Mouse (Mus musculus) midbrain, postnatal 0 days (tissue): ENCODE measurements at regions not wholly inside any gene's neighbourhood (a gene's known extent, or its start where the extent isn't known, plus 50 kb on each side); places are given as distances from the start of the nearest gene placed in this dataset.

Experiments used
- ATAC-seq: fragments of 200-750 bp; cut with Nextera tagmentation; 2 replicates; pipeline ENCODE4 v1.8.0; 2017; ENCODE audit warnings: moderate number of reproducible peaks, mild to moderate bottlenecking, moderate TSS enrichment, moderate library complexity; ENCODE audit not compliant: low FRiP score
- DNase-seq: peaks from one replicate; pipeline ENCODE4 v3.0.0-alpha.2; 2015; ENCODE audit warnings: low spot score
- H3K27ac ChIP-seq: fragments of 300-500 bp; sonication (generic); 2 replicates; pipeline ENCODE4 v1.5.1; 2014; ENCODE audit warnings: low read depth, mild to moderate bottlenecking, low read length, mixed read lengths
- H3K27me3 ChIP-seq: fragments of 300-500 bp; sonication (generic); 2 replicates; pipeline ENCODE4 v1.6.1; 2014; ENCODE audit warnings: low read length, control low read depth, mixed read lengths; ENCODE audit not compliant: insufficient read depth
- H3K36me3 ChIP-seq: fragments of 300-500 bp; sonication (generic); 2 replicates; pipeline ENCODE4 v1.6.1; 2014; ENCODE audit warnings: low read length, control low read depth, mixed read lengths; ENCODE audit not compliant: insufficient read depth
- H3K4me1 ChIP-seq: fragments of 300-500 bp; sonication (generic); 2 replicates; pipeline ENCODE4 v1.6.1; 2014; ENCODE audit warnings: mild to moderate bottlenecking, control low read depth, antibody characterized with exemption, low read length, mixed read lengths; ENCODE audit not compliant: insufficient read depth
- H3K4me2 ChIP-seq: fragments of 300-500 bp; sonication (generic); 2 replicates; pipeline ENCODE4 v1.6.1; 2014; ENCODE audit warnings: low read depth, mild to moderate bottlenecking, low read length, mixed read lengths; ENCODE audit not compliant: poor library complexity, severe bottlenecking
- H3K4me3 ChIP-seq: fragments of 300-500 bp; sonication (generic); 2 replicates; pipeline ENCODE4 v1.5.1; 2014; ENCODE audit warnings: low read depth, mild to moderate bottlenecking, low read length, moderate library complexity
- H3K9ac ChIP-seq: fragments of 300-500 bp; sonication (generic); replicated peaks from 2 replicates; pipeline ENCODE4 v1.6.1; 2014; ENCODE audit warnings: mild to moderate bottlenecking, low read length, moderate library complexity, mixed read lengths; ENCODE audit not compliant: poor library complexity, severe bottlenecking
- H3K9me3 ChIP-seq: fragments of 300-500 bp; sonication (generic); 2 replicates; pipeline ENCODE4 v1.6.1; 2016; ENCODE audit warnings: low read length, control low read depth
- CTCF ChIP-seq: IDR thresholded peaks from 2 replicates; pipeline ENCODE4 v1.5.1; 2016; ENCODE audit warnings: antibody characterized with exemption, mild to moderate bottlenecking
- WGBS: fragments of 180-500 bp; shearing (Covaris S2); extraction: QIAGEN DNeasy Blood & Tissue Kit; methylation state at CpG from one replicate; pipeline ENCODE4 v1.1.7; 2014; 5-methylcytosine and 5-hydroxymethylcytosine counted together

DNA sequence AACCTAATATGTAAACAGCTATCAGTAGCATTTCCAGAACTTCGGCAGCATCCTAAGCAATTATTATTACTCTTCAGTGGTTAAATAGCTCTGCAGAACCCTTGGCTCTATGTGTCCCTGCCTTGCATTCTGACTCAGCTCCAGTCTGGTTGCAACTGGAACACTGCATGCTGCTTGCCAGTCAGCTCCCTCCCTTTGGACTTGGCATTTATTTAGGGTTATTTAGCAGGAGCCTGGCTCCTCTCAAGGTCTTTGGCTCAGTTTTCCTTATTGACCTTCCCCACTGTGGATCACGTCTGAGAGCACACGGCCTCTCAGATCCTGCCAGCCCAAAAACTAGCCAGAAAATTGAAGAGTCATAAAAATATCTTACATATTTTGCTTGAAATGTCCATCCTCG, 217.4 kb downstream of the Speer2 start:
- no peaks in the 10 kb centered on the region for H3K27me3 ChIP-seq
- no peak overlapping the region for H3K27ac ChIP-seq
- H3K4me2 ChIP-seq: no peak overlapping the region
- no peak overlapping the region for H3K4me3 ChIP-seq
- H3K9ac ChIP-seq: no peak overlapping the region
- 77% methylated on average over 4 of the region's 4 CpGs for WGBS
- no peak for TF ChIP-seq CTCF
- ATAC-seq: no peak
- no peaks in the 10 kb centered on the region for H3K9me3 ChIP-seq
- no peaks in the 10 kb centered on the region for H3K4me1 ChIP-seq
- H3K36me3 ChIP-seq: no peaks in the 10 kb centered on the region
- DNase-seq: peak; percentile 1

DNA sequence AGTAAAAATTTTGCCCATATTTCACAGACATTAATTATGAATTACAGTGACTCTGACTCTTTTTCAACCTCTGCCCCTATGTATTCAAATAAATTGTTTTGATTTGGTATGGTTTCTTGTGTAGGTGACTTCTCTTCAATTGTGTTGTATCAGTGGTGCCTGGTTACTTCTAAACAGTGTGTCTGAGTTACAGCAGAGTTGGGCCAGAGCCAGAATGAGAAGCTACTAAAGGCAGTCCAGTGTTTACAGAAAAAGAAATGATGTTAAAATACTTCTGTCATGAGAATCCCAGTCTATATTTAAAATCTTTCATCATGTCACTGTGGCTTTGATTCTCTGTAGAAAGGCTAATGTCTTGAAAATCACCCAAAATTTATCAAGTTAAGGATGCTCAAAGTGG, 255.8 kb downstream of the Speer2 start:
- H3K4me3 ChIP-seq: no peak overlapping the region
- H3K4me1 ChIP-seq: no peaks in the 10 kb centered on the region
- H3K4me2 ChIP-seq: no peak overlapping the region
- no peak for TF ChIP-seq CTCF
- DNase-seq (no peak), ATAC-seq (no peak)
- H3K27me3 ChIP-seq: no peaks in the 10 kb centered on the region
- no peak overlapping the region for H3K27ac ChIP-seq
- no peaks in the 10 kb centered on the region for H3K36me3 ChIP-seq
- no peaks in the 10 kb centered on the region for H3K9me3 ChIP-seq
- no peak overlapping the region for H3K9ac ChIP-seq

DNA sequence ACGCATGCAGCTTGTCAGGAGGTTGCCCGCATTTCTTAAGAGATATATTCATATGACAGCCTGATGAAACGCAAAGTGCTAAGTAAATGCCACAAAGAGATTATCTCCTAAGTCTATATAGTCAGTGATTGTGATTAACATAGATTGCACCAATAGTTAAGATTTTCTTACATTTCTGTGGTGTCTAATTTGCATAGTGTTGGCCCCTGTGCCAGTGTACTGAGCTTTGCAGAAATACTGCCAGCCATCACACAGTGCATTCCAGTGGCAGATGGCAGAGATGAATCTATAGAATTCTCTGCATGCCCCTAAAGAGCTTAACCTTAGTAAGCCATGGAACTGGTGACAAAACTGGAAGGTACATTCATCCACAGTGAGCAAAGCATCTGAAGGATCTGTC, 262.6 kb downstream of the Speer2 start:
- Histone ChIP-seq H3K4me1 (no peaks in the 10 kb centered on the region), H3K27ac (no peak overlapping the region; the same call in 1 of the 2 replicates)
- no peak for ATAC-seq

DNA sequence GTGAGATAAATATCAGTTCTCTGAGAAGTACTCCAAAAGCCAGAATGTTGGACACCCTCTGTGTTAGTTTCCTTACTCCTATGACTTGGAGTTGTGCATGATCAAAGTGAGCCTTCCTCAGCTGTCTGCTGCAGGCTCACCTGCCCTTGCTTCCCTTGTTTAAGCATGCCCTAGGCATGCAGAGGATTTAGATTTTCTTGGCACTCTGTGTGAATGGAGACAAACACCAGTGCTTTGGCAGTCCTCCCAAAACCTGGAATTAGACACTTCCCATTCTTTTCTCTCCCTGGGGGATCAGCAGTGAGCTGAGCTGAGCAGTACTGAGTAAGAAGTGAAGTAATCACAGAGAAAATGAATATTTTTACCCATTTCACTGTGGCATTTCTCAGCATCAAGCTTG, 286.3 kb downstream of the Speer2 start:
- TF ChIP-seq CTCF: no peak
- no peaks in the 10 kb centered on the region for H3K9me3 ChIP-seq
- ATAC-seq: 0 out of 2 replicates have a peak, but pooled peaks have one; percentile 10
- H3K36me3 ChIP-seq: no peaks in the 10 kb centered on the region
- H3K4me3 ChIP-seq: no peak overlapping the region
- no peaks in the 10 kb centered on the region for H3K4me1 ChIP-seq
- no peaks in the 10 kb centered on the region for H3K27me3 ChIP-seq
- DNase-seq: peak; percentile 62
- H3K27ac ChIP-seq: no peak overlapping the region
- H3K9ac ChIP-seq: no peak overlapping the region
- no peak overlapping the region for H3K4me2 ChIP-seq

More for the DNA sequence above, 262.6 kb downstream of the Speer2 start:
- no peaks in the 10 kb centered on the region for H3K27me3 ChIP-seq
- H3K4me3 ChIP-seq: no peak overlapping the region
- H3K4me2 ChIP-seq: no peak overlapping the region
- no peak overlapping the region for H3K9ac ChIP-seq
- peak; percentile 2 for DNase-seq
- H3K9me3 ChIP-seq: no peaks in the 10 kb centered on the region
- H3K36me3 ChIP-seq: no peaks in the 10 kb centered on the region
- TF ChIP-seq CTCF: no peak
- 61% methylated on average over 3 of the region's 3 CpGs for WGBS

DNA sequence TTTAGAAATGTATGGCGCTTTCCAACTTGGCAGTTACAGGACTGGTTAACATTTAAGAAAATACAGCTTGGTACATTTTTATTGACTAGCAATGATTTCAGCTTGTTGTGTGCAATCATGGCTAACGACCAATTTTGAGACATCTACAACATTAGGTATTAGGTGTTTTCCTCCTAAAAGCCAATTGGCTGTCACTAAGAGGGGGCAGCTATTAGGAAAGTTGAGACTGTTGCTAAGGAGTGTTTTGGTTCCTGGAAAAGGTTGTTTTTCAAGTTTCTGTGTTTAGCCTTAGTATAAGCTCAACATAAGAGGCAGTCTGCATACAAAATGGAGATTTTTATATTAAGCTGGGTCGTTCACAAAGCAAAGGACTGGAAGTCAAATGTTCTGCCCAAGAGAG, 295.4 kb downstream of the Speer2 start:
- H3K4me3 ChIP-seq: no peak overlapping the region
- 60% methylated on average over 3 of the region's 3 CpGs for WGBS
- no peak for TF ChIP-seq CTCF
- H3K4me2 ChIP-seq: no peak overlapping the region
- H3K4me1 ChIP-seq: no peaks in the 10 kb centered on the region
- H3K27ac ChIP-seq: no peak overlapping the region
- no peaks in the 10 kb centered on the region for H3K36me3 ChIP-seq
- H3K9me3 ChIP-seq: no peaks in the 10 kb centered on the region
- DNase-seq (no peak), ATAC-seq (no peak)
- no peak overlapping the region for H3K9ac ChIP-seq
- H3K27me3 ChIP-seq: no peaks in the 10 kb centered on the region

DNA sequence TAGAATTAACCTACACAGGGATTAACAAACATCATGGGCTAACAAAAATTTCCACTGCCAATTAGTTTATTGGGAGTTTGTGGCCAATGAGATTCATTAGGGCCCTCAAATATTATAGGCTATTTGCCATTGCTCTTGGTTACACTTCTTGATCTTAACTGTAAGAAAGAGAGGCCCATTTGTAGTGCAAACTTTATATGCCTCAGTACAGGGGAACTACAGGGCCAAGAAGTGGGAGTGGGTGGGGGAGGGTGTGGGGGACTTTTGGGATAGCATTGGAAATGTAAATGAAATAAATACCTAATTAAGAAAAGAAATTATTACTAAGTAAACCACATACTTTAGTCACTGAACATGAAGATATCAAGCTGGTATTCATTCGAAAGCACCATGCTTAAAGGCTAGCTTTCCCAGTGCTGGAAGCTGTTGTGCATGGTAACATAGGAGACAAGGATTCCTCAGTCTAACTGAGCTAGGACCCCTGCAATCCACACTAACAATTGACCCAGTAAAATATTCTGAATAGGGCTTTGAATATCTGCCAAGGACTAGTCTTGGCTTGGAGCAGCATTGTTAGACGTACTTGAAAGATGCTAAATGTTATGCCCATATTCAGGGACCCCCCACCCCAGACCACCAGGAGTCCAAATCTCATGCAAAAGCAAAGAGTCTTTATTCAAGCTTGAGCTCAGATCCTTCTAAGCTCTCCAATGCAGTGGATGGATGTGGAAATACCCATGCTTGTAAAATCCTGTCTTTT, 295.9 kb downstream of the Speer2 start:
- Histone ChIP-seq H3K4me1 (no peaks in the 10 kb centered on the region), H3K4me2 (no peak overlapping the region), H3K27ac (no peak overlapping the region), H3K9me3 (no peaks in the 10 kb centered on the region), H3K9ac (no peak overlapping the region), H3K4me3 (no peak overlapping the region), H3K27me3 (no peaks in the 10 kb centered on the region), H3K36me3 (no peaks in the 10 kb centered on the region)
- WGBS: 65% methylated on average over 2 of the region's 2 CpGs
- no peak for TF ChIP-seq CTCF
- ATAC-seq (peak; percentile 69; the same call in 1 of the 2 replicates), DNase-seq (peak; percentile 66)
